Mouse (Mus musculus) embryonic facial prominence, embryonic 15.5 days (tissue): ENCODE measurements around the gene Igdcc4. TPM values are rescaled to one million over a fixed set of nuclear protein-coding genes. Genes with fewer than 3 reads are reported as not detected.

Experiments
- ATAC-seq: fragments of 200-750 bp; cut with Nextera tagmentation; 2 replicates; pipeline ENCODE4 v1.8.0; 2017; ENCODE audit warnings: low read depth, moderate TSS enrichment; ENCODE audit not compliant: insufficient number of reproducible peaks, low FRiP score, low TSS enrichment
- H3K27ac ChIP-seq: fragments of 300-500 bp; sonication (generic); replicated peaks from 2 replicates; pipeline ENCODE4 v1.5.1; 2015; ENCODE audit warnings: mild to moderate bottlenecking, inconsistent platforms
- H3K27me3 ChIP-seq: fragments of 300-500 bp; sonication (generic); 2 replicates; pipeline ENCODE4 v1.6.1; 2015; ENCODE audit warnings: inconsistent platforms
- H3K36me3 ChIP-seq: fragments of 300-500 bp; sonication (generic); 2 replicates; pipeline ENCODE4 v1.6.1; 2015; ENCODE audit warnings: mild to moderate bottlenecking, inconsistent platforms
- H3K4me1 ChIP-seq: fragments of 300-500 bp; sonication (generic); 2 replicates; pipeline ENCODE4 v1.6.1; 2015; ENCODE audit warnings: inconsistent platforms
- H3K4me2 ChIP-seq: fragments of 300-500 bp; sonication (generic); replicated peaks from 2 replicates; pipeline ENCODE4 v1.6.1; 2015; ENCODE audit warnings: mild to moderate bottlenecking, inconsistent platforms
- H3K4me3 ChIP-seq: fragments of 300-500 bp; sonication (generic); replicated peaks from 2 replicates; pipeline ENCODE4 v1.5.1; 2015; ENCODE audit warnings: mild to moderate bottlenecking, inconsistent platforms
- H3K9ac ChIP-seq: fragments of 300-500 bp; sonication (generic); 2 replicates; pipeline ENCODE4 v1.6.1; 2015; ENCODE audit warnings: inconsistent platforms
- H3K9me3 ChIP-seq: fragments of 300-500 bp; sonication (generic); replicated peaks from 2 replicates; pipeline ENCODE4 v1.6.1; 2016; ENCODE audit warnings: inconsistent platforms
- WGBS: fragments of 180-500 bp; shearing (Covaris S2); methylation state at CpG from one replicate; pipeline ENCODE4 v1.1.7; 2015; 5-methylcytosine and 5-hydroxymethylcytosine counted together
- polyA plus RNA-seq: library from polyadenylated mRNA; unstranded; fragments of >200 nt; fragmentation: Nextera tagmentation; extraction: Ambion mirVana; gene quantifications from 2 replicates; pipeline ENCODE4 v1.2.1, GENCODE M21; 2015

The Igdcc4 gene
- polyA plus RNA-seq, 1 experiment from 2014 or later, result 38.4 TPM

GRCm38 (mm10) chr9:65161188-65161587 lies 59.9 kb downstream of the Igdcc4 start:
- Histone ChIP-seq H3K9ac (no peak overlapping the region), H3K27ac (no peak overlapping the region), H3K4me3 (no peak overlapping the region), H3K27me3 (peaks cover 42% of the 10 kb centered on the region), H3K4me2 (no peak overlapping the region), H3K9me3 (no peaks in the 10 kb centered on the region), H3K4me1 (peaks cover 20% of the 10 kb centered on the region), H3K36me3 (no peaks in the 10 kb centered on the region)
- WGBS, result 37% methylated on average over 4 of the region's 4 CpGs
- no peak for ATAC-seq

GRCm38 (mm10) chr9:65161881-65162280 lies 60.6 kb downstream of the Igdcc4 start:
- WGBS, result 26% methylated on average over 8 of the region's 8 CpGs

DNA sequence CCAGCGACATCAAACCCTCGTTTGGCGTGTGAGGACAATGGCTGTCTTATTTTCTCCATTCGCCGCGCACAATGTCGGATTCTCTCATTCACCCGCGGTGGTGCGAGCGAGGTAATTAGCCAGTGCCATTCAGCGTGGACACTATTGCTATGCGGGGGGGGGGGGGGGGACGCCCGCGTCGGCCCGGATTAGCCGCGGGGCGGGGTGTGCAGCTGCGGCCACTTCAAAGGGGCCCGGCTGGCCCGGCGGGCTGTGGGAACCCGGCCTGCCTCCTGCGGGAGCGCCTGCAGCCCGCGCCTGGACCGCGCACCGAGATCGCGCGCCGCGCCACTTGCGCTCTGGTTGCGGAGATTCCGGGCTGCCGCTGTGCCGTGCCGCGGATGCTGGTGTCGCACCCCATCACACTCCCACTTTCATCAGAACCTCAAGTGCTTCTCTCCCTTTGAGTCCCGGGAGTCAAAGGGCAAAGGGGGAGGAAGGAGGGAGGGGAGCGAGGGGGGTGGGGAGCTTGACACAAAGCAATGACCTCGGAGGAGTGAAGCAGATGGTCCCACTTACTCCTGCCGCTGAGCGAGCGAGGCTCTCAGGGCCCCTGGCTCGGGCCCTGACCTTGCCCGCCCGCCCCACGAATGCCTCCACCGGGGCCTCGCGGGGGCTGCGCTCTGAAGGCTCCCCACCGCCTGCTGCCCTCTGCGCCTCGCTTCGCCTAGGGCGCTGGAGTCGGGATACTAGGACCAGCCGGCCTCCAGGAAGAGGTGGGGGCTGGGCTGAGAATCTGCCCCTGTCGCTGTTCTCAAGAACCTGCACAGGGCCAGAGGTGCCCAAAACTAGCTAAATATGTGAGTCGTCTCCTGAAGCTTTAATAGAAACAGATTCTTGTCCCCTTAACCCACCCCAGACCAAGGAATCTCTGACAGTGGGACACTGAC lies 61.7 kb downstream of the Igdcc4 start:
- H3K36me3 ChIP-seq, result no peaks in the 10 kb centered on the region
- H3K4me2 ChIP-seq, result peak overlapping the region; percentile 88
- peak overlapping the region; percentile 26 for H3K9ac ChIP-seq
- H3K4me3 ChIP-seq, result peak overlapping the region; percentile 48
- H3K27me3 ChIP-seq, result peaks cover 42% of the 10 kb centered on the region
- 2% methylated on average over 60 of the region's 69 CpGs for WGBS
- H3K27ac ChIP-seq, result no peak overlapping the region
- peak; percentile 7; the same call in 1 of the 2 replicates for ATAC-seq
- peaks cover 14% of the 10 kb centered on the region for H3K4me1 ChIP-seq
- H3K9me3 ChIP-seq, result no peaks in the 10 kb centered on the region

More at GRCm38 (mm10) chr9:65161881-65162280, 60.6 kb downstream of the Igdcc4 start:
- H3K27me3 ChIP-seq, result peaks cover 42% of the 10 kb centered on the region
- H3K36me3 ChIP-seq, result no peaks in the 10 kb centered on the region
- no peak overlapping the region for H3K9ac ChIP-seq
- H3K27ac ChIP-seq, result no peak overlapping the region
- no peak overlapping the region for H3K4me2 ChIP-seq
- ATAC-seq, result no peak
- H3K4me3 ChIP-seq, result no peak overlapping the region
- no peaks in the 10 kb centered on the region for H3K9me3 ChIP-seq
- H3K4me1 ChIP-seq, result peaks cover 14% of the 10 kb centered on the region

DNA sequence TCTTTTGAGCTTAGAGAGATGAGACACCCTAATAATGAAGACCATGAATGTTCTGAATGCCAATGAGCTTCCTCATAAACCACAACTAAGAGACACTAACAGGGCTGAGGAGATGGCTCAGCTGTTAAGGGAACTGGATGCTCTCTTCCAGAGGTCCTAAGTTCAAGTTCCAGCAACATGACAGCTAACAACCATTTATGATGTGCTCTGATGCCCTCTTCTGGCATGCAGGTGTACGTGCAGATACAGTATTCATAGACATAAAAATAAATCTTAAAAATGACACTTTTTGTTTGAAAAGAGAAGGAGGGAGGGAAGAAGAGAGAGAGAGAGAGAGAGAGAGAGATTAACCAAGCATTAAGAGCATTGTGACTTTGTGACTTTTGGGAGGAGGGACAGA lies 63.6 kb downstream of the Igdcc4 start:
- Histone ChIP-seq H3K9me3 (no peaks in the 10 kb centered on the region), H3K27ac (no peak overlapping the region), H3K36me3 (no peaks in the 10 kb centered on the region), H3K4me3 (no peak overlapping the region), H3K4me1 (peaks cover 14% of the 10 kb centered on the region), H3K4me2 (no peak overlapping the region), H3K27me3 (peaks cover 39% of the 10 kb centered on the region), H3K9ac (no peak overlapping the region)
- 15% methylated on average over 1 of the region's 1 CpGs for WGBS
- ATAC-seq, result no peak

GRCm38 (mm10) chr9:65166386-65166785 lies 65.1 kb downstream of the Igdcc4 start:
- peaks cover 14% of the 10 kb centered on the region for H3K4me1 ChIP-seq

DNA sequence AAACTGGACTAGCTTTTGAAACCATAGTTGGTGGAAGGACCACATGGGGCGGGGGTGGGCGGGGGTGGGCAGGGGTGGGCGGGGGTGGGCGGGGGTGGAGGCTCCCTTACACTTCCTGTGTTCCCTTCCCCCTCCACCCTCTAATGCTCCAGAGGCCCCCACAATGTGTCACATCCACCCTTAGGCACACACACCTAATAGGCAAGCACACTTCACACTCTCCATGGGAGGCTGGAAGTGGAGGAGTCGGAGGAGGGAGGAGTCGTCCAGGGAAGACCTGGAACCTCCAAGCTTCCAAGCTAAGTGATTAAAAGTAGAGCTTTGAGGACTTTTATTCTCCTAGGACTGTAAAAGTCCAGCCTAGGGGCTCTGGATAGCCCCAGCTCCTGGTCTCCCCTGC lies 67.2 kb downstream of the Igdcc4 start:
- Histone ChIP-seq H3K4me2 (no peak overlapping the region), H3K4me3 (no peak overlapping the region), H3K4me1 (peaks cover under 1% of the 10 kb centered on the region; the same call in 1 of the 2 replicates), H3K27ac (no peak overlapping the region), H3K27me3 (0 out of 2 replicates have a peak, but pooled peaks cover 9% of the 10 kb centered on the region), H3K36me3 (no peaks in the 10 kb centered on the region), H3K9me3 (no peaks in the 10 kb centered on the region), H3K9ac (no peak overlapping the region)
- whole genome bisulfite sequencing, result 49% methylated on average over 6 of the region's 6 CpGs
- ATAC-seq, result no peak

More at GRCm38 (mm10) chr9:65166386-65166785, 65.1 kb downstream of the Igdcc4 start:
- Histone ChIP-seq H3K36me3 (no peaks in the 10 kb centered on the region), H3K4me2 (no peak overlapping the region), H3K9me3 (no peaks in the 10 kb centered on the region), H3K27me3 (peaks cover 28% of the 10 kb centered on the region), H3K9ac (no peak overlapping the region), H3K27ac (no peak overlapping the region), H3K4me3 (no peak overlapping the region)
- no peak for ATAC-seq
- 32% methylated on average over 9 of the region's 9 CpGs for WGBS

DNA sequence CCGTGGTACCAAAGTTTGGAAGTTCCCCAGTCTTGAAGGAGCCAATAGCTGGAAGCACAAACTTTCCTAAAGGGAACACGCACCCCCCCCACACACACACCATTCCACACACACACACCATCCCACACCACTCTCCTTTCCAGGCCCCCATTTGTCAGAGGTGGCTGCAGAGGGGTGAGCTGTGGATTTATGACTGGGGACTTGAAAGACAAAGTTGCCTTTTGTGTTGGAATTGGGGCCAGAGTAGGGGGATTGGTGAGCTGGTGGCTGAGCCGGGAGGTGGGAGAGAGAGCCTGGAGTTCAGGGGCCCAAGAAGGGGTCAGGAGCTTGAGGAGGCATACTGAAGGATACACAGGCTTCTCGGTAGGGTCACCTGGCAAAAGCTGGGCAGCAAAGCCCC lies 67.7 kb downstream of the Igdcc4 start:
- no peak overlapping the region for H3K27ac ChIP-seq
- H3K4me3 ChIP-seq, result no peak overlapping the region
- H3K9ac ChIP-seq, result no peak overlapping the region
- H3K27me3 ChIP-seq, result 0 out of 2 replicates have a peak, but pooled peaks cover 5% of the 10 kb centered on the region
- no peaks in the 10 kb centered on the region for H3K36me3 ChIP-seq
- ATAC-seq, result no peak
- no peak overlapping the region for H3K4me2 ChIP-seq
- 57% methylated on average over 4 of the region's 4 CpGs for WGBS
- no peaks in the 10 kb centered on the region for H3K9me3 ChIP-seq
- H3K4me1 ChIP-seq, result no peaks in the 10 kb centered on the region

DNA sequence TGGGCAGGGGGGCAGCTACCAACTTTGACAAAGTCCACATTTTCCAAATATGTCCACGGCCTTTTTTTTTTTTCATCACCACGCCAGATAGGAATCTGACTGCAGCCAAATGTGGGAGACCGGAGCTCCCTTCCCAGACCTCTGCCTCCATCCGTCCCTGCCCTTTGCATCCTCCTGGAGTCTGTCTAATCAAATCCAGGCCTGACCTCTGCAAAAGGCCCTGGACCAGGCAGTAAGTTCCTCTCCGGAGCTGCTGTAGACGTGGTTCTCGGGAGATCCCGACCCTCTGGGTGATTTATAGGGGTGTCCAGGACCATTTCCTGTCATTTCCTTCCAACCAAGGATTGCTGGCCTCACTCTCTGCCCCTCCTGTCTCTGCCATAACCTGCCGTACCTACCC lies 71.4 kb downstream of the Igdcc4 start:
- Histone ChIP-seq H3K4me2 (no peak overlapping the region), H3K9me3 (no peaks in the 10 kb centered on the region), H3K36me3 (no peaks in the 10 kb centered on the region), H3K4me3 (no peak overlapping the region), H3K9ac (no peak overlapping the region), H3K27me3 (no peaks in the 10 kb centered on the region), H3K4me1 (peaks cover 16% of the 10 kb centered on the region), H3K27ac (no peak overlapping the region)
- ATAC-seq, result no peak
- WGBS, result 42% methylated on average over 9 of the region's 9 CpGs

DNA sequence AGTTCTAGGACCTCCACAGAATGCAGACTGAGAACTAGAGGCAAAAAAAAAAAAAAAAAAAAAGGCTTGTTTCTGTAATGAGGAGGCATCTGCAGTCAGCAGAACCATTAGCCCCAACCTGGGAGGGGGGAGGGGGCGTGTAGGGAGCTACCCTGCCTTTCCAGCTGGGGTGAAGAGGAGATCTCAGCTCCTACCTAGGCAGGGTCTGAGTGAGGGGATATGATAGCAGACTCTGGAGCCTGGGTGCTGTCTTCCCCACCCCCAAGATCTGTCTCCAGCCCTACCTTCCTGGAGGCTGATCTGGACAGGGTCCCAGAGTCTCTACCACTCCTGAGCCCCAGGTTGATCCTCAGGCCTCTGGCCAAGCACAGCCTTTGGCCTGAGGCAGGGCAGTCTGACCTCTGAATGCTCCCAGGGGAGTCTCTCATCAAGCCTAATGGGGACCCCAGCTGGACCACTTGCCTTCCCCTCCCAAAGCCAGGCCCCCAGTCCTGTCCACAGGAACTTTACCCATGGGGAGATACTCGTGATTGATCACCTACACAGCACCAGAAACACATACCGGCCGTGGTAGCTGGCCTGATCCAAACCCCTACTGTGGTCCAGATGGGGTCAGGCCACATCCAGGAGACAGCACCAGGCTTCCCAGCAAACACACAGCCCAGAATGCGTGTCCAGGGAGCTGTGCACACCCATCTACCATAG lies 74.1 kb downstream of the Igdcc4 start:
- WGBS, result 42% methylated on average over 5 of the region's 5 CpGs
- H3K4me2 ChIP-seq, result no peak overlapping the region
- peak overlapping the region; percentile 22; the same call in 1 of the 2 replicates for H3K27ac ChIP-seq
- no peaks in the 10 kb centered on the region for H3K9me3 ChIP-seq
- H3K4me3 ChIP-seq, result no peak overlapping the region
- H3K36me3 ChIP-seq, result no peaks in the 10 kb centered on the region
- H3K9ac ChIP-seq, result no peak overlapping the region
- no peaks in the 10 kb centered on the region for H3K27me3 ChIP-seq
- ATAC-seq, result no peak
- peaks cover 39% of the 10 kb centered on the region for H3K4me1 ChIP-seq

GRCm38 (mm10) chr9:65175939-65176871 lies 74.9 kb downstream of the Igdcc4 start:
- Histone ChIP-seq H3K9ac (no peak overlapping the region), H3K4me3 (no peak overlapping the region), H3K4me2 (0 out of 2 replicates have a peak overlapping the region, but pooled peaks have one; percentile 8), H3K27ac (peak overlapping the region; percentile 22; the same call in 1 of the 2 replicates), H3K9me3 (no peaks in the 10 kb centered on the region), H3K27me3 (no peaks in the 10 kb centered on the region), H3K36me3 (no peaks in the 10 kb centered on the region), H3K4me1 (peaks cover 43% of the 10 kb centered on the region)
- ATAC-seq, result no peak
- 37% methylated on average over 9 of the region's 9 CpGs for WGBS
